Mouse (Mus musculus) erythroblast, embryonic 14.5 days (primary cell): ENCODE data around the gene Abhd11.

Source experiments
- GATA1 ChIP-seq: IDR thresholded peaks from 2 replicates; pipeline ENCODE4 v1.6.1; 2012; ENCODE audit warnings: low read length, inconsistent platforms, mixed read lengths
- TAL1 ChIP-seq: IDR thresholded peaks from 3 replicates; pipeline ENCODE4 v1.6.1; 2012; ENCODE audit warnings: low read length, inconsistent platforms, mixed read lengths

DNA sequence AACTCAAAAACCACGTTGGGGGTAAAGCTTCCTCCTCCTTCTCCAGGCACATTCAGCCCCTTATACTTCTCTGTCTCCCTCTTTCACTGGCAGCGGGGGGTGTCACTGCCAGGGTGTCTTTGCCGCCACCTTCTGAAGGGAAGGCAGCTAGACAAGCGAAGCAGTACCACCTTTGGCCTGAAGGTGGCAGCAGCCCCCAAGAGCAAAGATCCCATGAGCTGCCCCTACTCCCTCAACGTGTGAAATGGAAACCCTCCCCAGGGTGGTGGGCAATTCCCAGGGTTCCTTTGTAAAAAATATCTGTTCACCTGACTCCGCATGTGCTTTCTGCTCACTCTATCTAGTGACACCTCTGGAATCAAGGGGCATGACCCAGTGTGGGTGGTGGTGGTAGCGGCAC lies 6.5 kb downstream of the Abhd11 start:
- TF ChIP-seq GATA1 (no peak), TAL1 (no peak)
